Mouse (Mus musculus) CH12.LX (cell line): ENCODE results near the gene Atrnl1.

Experiments
- CTCF ChIP-seq, 2 experiments: IDR thresholded peaks in 1 of 2; conservative IDR thresholded peaks in 1 of 2; 2 replicates each; pipeline ENCODE4 v1.5.1; 2011 to 2012; ENCODE audit warnings: low read depth in 2 of 2, low read length in 2 of 2, improper control_type of control experiment in 1 of 2, inconsistent platforms in 1 of 2, mild to moderate bottlenecking in 1 of 2, moderate library complexity in 1 of 2
- E2F4 ChIP-seq: IDR thresholded peaks from 2 replicates; pipeline ENCODE4 v1.6.1; 2011; ENCODE audit warnings: low read depth, low read length, improper control_type of control experiment; ENCODE audit not compliant: insufficient replicate concordance
- NRF1 ChIP-seq: IDR thresholded peaks from 2 replicates; pipeline ENCODE4 v1.6.1; 2014; ENCODE audit warnings: low read depth, mild to moderate bottlenecking, inconsistent platforms, low read length, improper control_type of control experiment, moderate library complexity
- POLR2A ChIP-seq: IDR thresholded peaks from 2 replicates; pipeline ENCODE4 v1.6.1; 2011; ENCODE audit warnings: low read depth, mild to moderate bottlenecking, improper control_type of control experiment, low read length
- POLR2AphosphoS2 ChIP-seq: IDR thresholded peaks from 2 replicates; pipeline ENCODE4 v1.6.1; 2011; ENCODE audit warnings: low read depth, low read length, improper control_type of control experiment
- RCOR1 ChIP-seq: conservative IDR thresholded peaks from 2 replicates; pipeline ENCODE4 v1.6.1; 2012; ENCODE audit warnings: low read depth, mild to moderate bottlenecking, inconsistent platforms, low read length, improper control_type of control experiment
- ZMIZ1 ChIP-seq: IDR thresholded peaks from 2 replicates; pipeline ENCODE4 v1.6.1; 2012; ENCODE audit warnings: low read depth, mild to moderate bottlenecking, inconsistent platforms, low read length, improper control_type of control experiment

GRCm38 (mm10) chr19:58113092-58113731 lies 502.4 kb downstream of the Atrnl1 start:
- TF ChIP-seq POLR2AphosphoS2 (no peak), RCOR1 (no peak), POLR2A (no peak), E2F4 (no peak), ZMIZ1 (no peak), CTCF (conservative IDR thresholded peaks at IDR 0.05 in 1 of 2, IDR thresholded peaks at IDR 0.05 in 1 of 2; ENCODE audit: low read depth in 2 of 2, low read length in 2 of 2) (no peak), NRF1 (no peak)
